Mouse (Mus musculus) G1E (cell line): ENCODE measurements around the gene Gabpb2. TPM values are rescaled to one million over a fixed set of nuclear protein-coding genes. Genes with fewer than 3 reads are reported as not detected.

Experiments used
- ATAC-seq: 2 replicates; pipeline ENCODE4 v1.8.0; 2016; ENCODE audit warnings: mild to moderate bottlenecking; ENCODE audit not compliant: insufficient number of reproducible peaks, poor library complexity, low FRiP score, severe bottlenecking; ENCODE audit errors: extremely low read depth
- DNase-seq: peaks from one replicate; pipeline ENCODE4 v3.0.0; 2012; ENCODE audit warnings: low spot score
- H3K27me3 ChIP-seq: 2 replicates; pipeline ENCODE4 v1.6.1; 2012; ENCODE audit warnings: mild to moderate bottlenecking, low read length, inconsistent platforms; ENCODE audit not compliant: insufficient read depth
- H3K36me3 ChIP-seq: replicated peaks from 2 replicates; pipeline ENCODE3; 2012; ENCODE audit warnings: mild to moderate bottlenecking, inconsistent platforms
- H3K4me1 ChIP-seq: 2 replicates; pipeline ENCODE4 v1.6.1; 2012; ENCODE audit warnings: low read depth, low read length, inconsistent platforms, mixed read lengths; ENCODE audit not compliant: insufficient read depth
- H3K4me3 ChIP-seq: 2 replicates; pipeline ENCODE4 v1.5.1; 2012; ENCODE audit warnings: low read depth, mild to moderate bottlenecking, inconsistent platforms, low read length, moderate library complexity, mixed read lengths
- H3K9me3 ChIP-seq: replicated peaks from 2 replicates; pipeline ENCODE4 v1.6.1; 2012; ENCODE audit warnings: inconsistent platforms
- CTCF ChIP-seq: IDR thresholded peaks from 2 replicates; pipeline ENCODE4 v1.5.1; 2012; ENCODE audit warnings: low read depth, low read length, inconsistent platforms, mixed read lengths
- GATA1 ChIP-seq: IDR thresholded peaks from 2 replicates; pipeline ENCODE4 v1.6.1; 2012; ENCODE audit warnings: borderline replicate concordance, low read length, inconsistent platforms, mixed read lengths
- GATA2 ChIP-seq: IDR thresholded peaks from 2 replicates; pipeline ENCODE4 v1.6.1; 2012; ENCODE audit warnings: low read depth, low read length, inconsistent platforms, borderline replicate concordance
- POLR2AphosphoS5 ChIP-seq: IDR thresholded peaks from 2 replicates; pipeline ENCODE4 v1.6.1; 2012; ENCODE audit warnings: low read depth, low read length, inconsistent platforms; ENCODE audit not compliant: insufficient replicate concordance
- TAL1 ChIP-seq: conservative IDR thresholded peaks from 2 replicates; pipeline ENCODE4 v1.6.1; 2012; ENCODE audit warnings: low read depth, low read length, inconsistent platforms, mixed read lengths
- polyA plus RNA-seq: library from polyadenylated mRNA; stranded (reverse); fragments of >175 nt; gene quantifications from 2 replicates; pipeline ENCODE4 v1.2.3, GENCODE M21; 2012
- total RNA-seq, 2 experiments: library from RNA; stranded (forward) in 1 of 2; stranded (reverse) in 1 of 2; fragments of 200-1000 nt in 1 of 2; fragments of >200 nt in 1 of 2; fragmentation: Nextera tagmentation in 1 of 2; gene quantifications; 2 replicates each; pipeline ENCODE4 v1.2.3; 2014 to 2017

The Gabpb2 gene
- total and polyA plus RNA-seq, 3 experiments, result 6.2 to 110 (median 62.8) TPM

GRCm38 (mm10) chr3:95142617-95143011 is 75.1 kb downstream of the Gabpb2 start:
- peak; percentile 100 for TF ChIP-seq CTCF
- TF ChIP-seq GATA1, result no peak
- TF ChIP-seq POLR2AphosphoS5, result no peak
- DNase-seq (peak; percentile 72), ATAC-seq (peak; percentile 56; the same call in 1 of the 2 replicates)
- Histone ChIP-seq H3K27me3 (peaks cover 12% of the 10 kb centered on the region), H3K4me3 (no peak overlapping the region), H3K4me1 (peaks cover 14% of the 10 kb centered on the region), H3K36me3 (peaks cover 34% of the 10 kb centered on the region), H3K9me3 (no peaks in the 10 kb centered on the region; the same call in 1 of the 2 replicates)

GRCm38 (mm10) chr3:95141952-95142616 is 75.6 kb downstream of the Gabpb2 start, which contains the start of gene Tnfaip8l2:
TSS of gene Tnfaip8l2 (minus strand) at chr3:95142360.
- peaks cover 11% of the 10 kb centered on the region for H3K27me3 ChIP-seq
- DNase-seq (no peak), ATAC-seq (no peak)
- TF ChIP-seq POLR2AphosphoS5, result no peak
- TF ChIP-seq GATA1, result no peak
- H3K4me3 ChIP-seq, result no peak within 1 kb of the TSS
- peaks cover 14% of the 10 kb centered on the region for H3K4me1 ChIP-seq
- H3K36me3 ChIP-seq, result peaks cover 36% of the 10 kb centered on the region
- H3K9me3 ChIP-seq, result no peaks in the 10 kb centered on the region; the same call in 1 of the 2 replicates

- H3K36me3 ChIP-seq, result peaks cover 42% of the 10 kb centered on the region
- no peak for TF ChIP-seq CTCF
- no peak for TF ChIP-seq TAL1
- no peak for TF ChIP-seq POLR2AphosphoS5
- TF ChIP-seq GATA2, result no peak
- no peak for TF ChIP-seq GATA1
- no peak for ATAC-seq
- H3K27me3 ChIP-seq, result peaks cover 5% of the 10 kb centered on the region; the same call in 1 of the 2 replicates
- H3K4me1 ChIP-seq, result peaks cover 17% of the 10 kb centered on the region
- H3K4me3 ChIP-seq, result no peak overlapping the region
- no peak for DNase-seq
- H3K9me3 ChIP-seq, result no peaks in the 10 kb centered on the region; the same call in 1 of the 2 replicates
These were observed 76.2 kb downstream of the Gabpb2 start for GRCm38 (mm10) chr3:95141474-95141873.

- no peak for TF ChIP-seq CTCF
- TF ChIP-seq GATA2, result no peak
- no peak for TF ChIP-seq POLR2AphosphoS5
- TF ChIP-seq TAL1, result no peak
- no peak for TF ChIP-seq GATA1
- ATAC-seq, result no peak
- Histone ChIP-seq H3K9me3 (no peaks in the 10 kb centered on the region; the same call in 1 of the 2 replicates), H3K4me3 (no peak overlapping the region), H3K27me3 (peaks cover 2% of the 10 kb centered on the region; the same call in 1 of the 2 replicates), H3K4me1 (peaks cover 24% of the 10 kb centered on the region), H3K36me3 (peaks cover 47% of the 10 kb centered on the region)
- no peak for DNase-seq
These were observed 76.9 kb downstream of the Gabpb2 start for GRCm38 (mm10) chr3:95140795-95141194.

- Histone ChIP-seq H3K4me3 (peak overlapping the region; percentile 18; the same call in 1 of the 2 replicates), H3K4me1 (peaks cover 29% of the 10 kb centered on the region)
- TF ChIP-seq GATA1, result no peak
- no peak for TF ChIP-seq CTCF
- no peak for TF ChIP-seq TAL1
- TF ChIP-seq GATA2, result no peak
- TF ChIP-seq POLR2AphosphoS5, result no peak
These were observed 77.5 kb downstream of the Gabpb2 start for GRCm38 (mm10) chr3:95140289-95140595.

GRCm38 (mm10) chr3:95139586-95140288 is 78.0 kb downstream of the Gabpb2 start:
- Histone ChIP-seq H3K27me3 (peaks cover 2% of the 10 kb centered on the region; the same call in 1 of the 2 replicates), H3K36me3 (peaks cover 49% of the 10 kb centered on the region), H3K9me3 (no peaks in the 10 kb centered on the region; the same call in 1 of the 2 replicates), H3K4me3 (peak overlapping the region; percentile 18; the same call in 1 of the 2 replicates), H3K4me1 (peaks cover 34% of the 10 kb centered on the region)
- no peak for ATAC-seq
- DNase-seq, result no peak
- TF ChIP-seq CTCF (no peak), POLR2AphosphoS5 (no peak), GATA1 (no peak), TAL1 (no peak), GATA2 (no peak)

More at GRCm38 (mm10) chr3:95140289-95140595, 77.5 kb downstream of the Gabpb2 start:
- H3K27me3 ChIP-seq, result peaks cover 2% of the 10 kb centered on the region; the same call in 1 of the 2 replicates
- DNase-seq (no peak), ATAC-seq (no peak)
- H3K36me3 ChIP-seq, result peaks cover 49% of the 10 kb centered on the region
- no peaks in the 10 kb centered on the region; the same call in 1 of the 2 replicates for H3K9me3 ChIP-seq
